Mouse (Mus musculus) hindbrain, embryonic 15.5 days (tissue): ENCODE results near the gene Eef1a2. TPM values are rescaled to one million over a fixed set of nuclear protein-coding genes. Genes with fewer than 3 reads are reported as not detected.

Experiments
- polyA plus RNA-seq: library from polyadenylated mRNA; unstranded; fragments of >200 nt; fragmentation: Nextera tagmentation; extraction: Ambion mirVana; gene quantifications from 2 replicates; pipeline ENCODE4 v1.2.1, GENCODE M21; 2015

Eef1a2 gene
- polyA plus RNA-seq, 1 experiment from 2014 or later: 14.5 TPM

Other genes starting within 250 kb of the Eef1a2 start
- 50.1 and 54.9 TPM in 2 replicates for gene Ythdf1, start 236.1 kb downstream of the Eef1a2 start, polyA plus RNA-seq
- gene Birc7, start 228.0 kb downstream of the Eef1a2 start, polyA plus RNA-seq: 0.18 and 0.31 TPM in 2 replicates
- 95.5 and 106 TPM in 2 replicates for gene Nkain4, start 202.3 kb downstream of the Eef1a2 start, polyA plus RNA-seq
- 114 and 119 TPM in 2 replicates for gene Arfgap1, start 189.8 kb downstream of the Eef1a2 start, polyA plus RNA-seq
- gene Col20a1, start 170.5 kb downstream of the Eef1a2 start, polyA plus RNA-seq: 0.19 and 0.41 TPM in 2 replicates
- gene Chrna4, start 113.5 kb downstream of the Eef1a2 start, polyA plus RNA-seq: 40.7 and 42.0 TPM in 2 replicates
- gene Kcnq2, start 21.7 kb downstream of the Eef1a2 start, polyA plus RNA-seq: 45.8 and 50.4 TPM in 2 replicates
- 398 and 410 TPM in 2 replicates for gene Ppdpf, start 30.2 kb upstream of the Eef1a2 start, polyA plus RNA-seq
- gene Ptk6, start 45.8 kb upstream of the Eef1a2 start, polyA plus RNA-seq: not detected in 2 replicates
- gene Srms, start 56.2 kb upstream of the Eef1a2 start, polyA plus RNA-seq: 0.18 and 0.20 TPM in 2 replicates
- 0.14 and 0.26 TPM in 2 replicates for gene Fndc11, start 63.0 kb upstream of the Eef1a2 start, polyA plus RNA-seq
- 0.26 and 0.39 TPM in 2 replicates for gene Helz2, start 85.0 kb upstream of the Eef1a2 start, polyA plus RNA-seq
- 14.9 and 15.1 TPM in 2 replicates for gene Gmeb2, start 131.0 kb upstream of the Eef1a2 start, polyA plus RNA-seq
- 1,559 and 1,575 TPM in 2 replicates for gene Stmn3, start 157.5 kb upstream of the Eef1a2 start, polyA plus RNA-seq
- gene Rtel1, start 162.7 kb upstream of the Eef1a2 start, polyA plus RNA-seq: 40.6 and 44.4 TPM in 2 replicates
- 77.0 and 84.9 TPM in 2 replicates for gene Zgpat, start 207.9 kb upstream of the Eef1a2 start, polyA plus RNA-seq
- 81.2 and 82.7 TPM in 2 replicates for gene Arfrp1, start 208.4 kb upstream of the Eef1a2 start, polyA plus RNA-seq
- gene Lime1, start 223.1 kb upstream of the Eef1a2 start, polyA plus RNA-seq: 51.6 and 56.5 TPM in 2 replicates